Mouse (Mus musculus): ENCODE data around the gene Vps41. TPM values are rescaled to one million over a fixed set of nuclear protein-coding genes. Genes with fewer than 3 reads are reported as not detected.

The Vps41 gene
- polyA plus RNA-seq, 1 experiment from 2014 or later = 46.9 TPM

- no peak for ATAC-seq (replicated peaks; ENCODE audit: extremely low read depth, insufficient read depth, low FRiP score)
These were observed 93.0 kb downstream of the Vps41 start for GRCm38 (mm10) chr13:18809978-18810675.

GRCm38 (mm10) chr13:18824420-18825123, 107.5 kb downstream of the Vps41 start:
- H3K9ac ChIP-seq (ENCODE audit: low read length) = no peak overlapping the region
- no peaks in the 10 kb centered on the region for H3K27me3 ChIP-seq (ENCODE audit: control insufficient read depth, insufficient read depth, low read length)
- H3K4me3 ChIP-seq (ENCODE audit: low read length) = no peak overlapping the region
- no peaks in the 10 kb centered on the region for H3K9me3 ChIP-seq (replicated peaks; ENCODE audit: control insufficient read depth, low read length)
- no peak overlapping the region for H3K27ac ChIP-seq (ENCODE audit: low read length)
- H3K4me2 ChIP-seq (ENCODE audit: low read depth, low read length) = no peak overlapping the region
- H3K36me3 ChIP-seq (ENCODE audit: control insufficient read depth, insufficient read depth) = peaks cover 12% of the 10 kb centered on the region; the same call in 1 of the 2 replicates
- no peak for ATAC-seq (replicated peaks; ENCODE audit: extremely low read depth, insufficient read depth, low FRiP score)
- WGBS = 80% methylated on average over 10 of the region's 10 CpGs
- H3K4me1 ChIP-seq (ENCODE audit: control insufficient read depth, insufficient read depth, low read length) = no peaks in the 10 kb centered on the region

More at GRCm38 (mm10) chr13:18809978-18810675, 93.0 kb downstream of the Vps41 start:
- Histone ChIP-seq H3K27me3 (ENCODE audit: control insufficient read depth, insufficient read depth, low read length) (no peaks in the 10 kb centered on the region), H3K9me3 (replicated peaks; ENCODE audit: control insufficient read depth, low read length) (no peaks in the 10 kb centered on the region), H3K4me2 (ENCODE audit: low read depth, low read length) (no peak overlapping the region), H3K9ac (ENCODE audit: low read length) (no peak overlapping the region), H3K27ac (ENCODE audit: low read length) (no peak overlapping the region), H3K36me3 (ENCODE audit: control insufficient read depth, insufficient read depth) (peaks cover 6% of the 10 kb centered on the region; the same call in 1 of the 2 replicates), H3K4me1 (ENCODE audit: control insufficient read depth, insufficient read depth, low read length) (no peaks in the 10 kb centered on the region), H3K4me3 (ENCODE audit: low read length) (no peak overlapping the region)
- 18% methylated on average over 11 of the region's 11 CpGs for WGBS

- no peaks in the 10 kb centered on the region for H3K9me3 ChIP-seq (replicated peaks; ENCODE audit: control insufficient read depth, low read length)
- H3K27me3 ChIP-seq (ENCODE audit: control insufficient read depth, insufficient read depth, low read length) = no peaks in the 10 kb centered on the region
- WGBS = 69% methylated on average over 10 of the region's 10 CpGs
- H3K27ac ChIP-seq (ENCODE audit: low read length) = no peak overlapping the region
- H3K9ac ChIP-seq (ENCODE audit: low read length) = no peak overlapping the region
- H3K4me1 ChIP-seq (ENCODE audit: control insufficient read depth, insufficient read depth, low read length) = no peaks in the 10 kb centered on the region
- no peak overlapping the region for H3K4me2 ChIP-seq (ENCODE audit: low read depth, low read length)
- no peak for ATAC-seq (replicated peaks; ENCODE audit: extremely low read depth, insufficient read depth, low FRiP score)
- no peak overlapping the region for H3K4me3 ChIP-seq (ENCODE audit: low read length)
- peaks cover 12% of the 10 kb centered on the region; the same call in 1 of the 2 replicates for H3K36me3 ChIP-seq (ENCODE audit: control insufficient read depth, insufficient read depth)
These were observed 109.9 kb downstream of the Vps41 start for GRCm38 (mm10) chr13:18827029-18827428.

GRCm38 (mm10) chr13:18830486-18830885, 113.4 kb downstream of the Vps41 start:
- Histone ChIP-seq H3K27ac (ENCODE audit: low read length) (no peak overlapping the region), H3K9ac (ENCODE audit: low read length) (no peak overlapping the region), H3K4me2 (ENCODE audit: low read depth, low read length) (no peak overlapping the region), H3K36me3 (ENCODE audit: control insufficient read depth, insufficient read depth) (peaks cover 7% of the 10 kb centered on the region; the same call in 1 of the 2 replicates), H3K9me3 (replicated peaks; ENCODE audit: control insufficient read depth, low read length) (no peaks in the 10 kb centered on the region), H3K27me3 (ENCODE audit: control insufficient read depth, insufficient read depth, low read length) (no peaks in the 10 kb centered on the region), H3K4me3 (ENCODE audit: low read length) (no peak overlapping the region), H3K4me1 (ENCODE audit: control insufficient read depth, insufficient read depth, low read length) (no peaks in the 10 kb centered on the region)
- WGBS = 82% methylated on average over 3 of the region's 3 CpGs
- ATAC-seq (replicated peaks; ENCODE audit: extremely low read depth, insufficient read depth, low FRiP score) = no peak

- Histone ChIP-seq H3K9me3 (replicated peaks; ENCODE audit: control insufficient read depth, low read length) (no peaks in the 10 kb centered on the region), H3K36me3 (ENCODE audit: control insufficient read depth, insufficient read depth) (no peaks in the 10 kb centered on the region), H3K4me1 (ENCODE audit: control insufficient read depth, insufficient read depth, low read length) (no peaks in the 10 kb centered on the region), H3K27me3 (ENCODE audit: control insufficient read depth, insufficient read depth, low read length) (no peaks in the 10 kb centered on the region), H3K9ac (ENCODE audit: low read length) (no peak overlapping the region), H3K4me3 (ENCODE audit: low read length) (no peak overlapping the region), H3K27ac (ENCODE audit: low read length) (no peak overlapping the region), H3K4me2 (ENCODE audit: low read depth, low read length) (no peak overlapping the region)
- 89% methylated on average over 4 of the region's 4 CpGs for WGBS
- no peak for ATAC-seq (replicated peaks; ENCODE audit: extremely low read depth, insufficient read depth, low FRiP score)
These were observed 122.1 kb downstream of the Vps41 start for GRCm38 (mm10) chr13:18839231-18839630.

- ATAC-seq (replicated peaks; ENCODE audit: extremely low read depth, insufficient read depth, low FRiP score) = no peak
- H3K9ac ChIP-seq (ENCODE audit: low read length) = no peak overlapping the region
- no peaks in the 10 kb centered on the region for H3K4me1 ChIP-seq (ENCODE audit: control insufficient read depth, insufficient read depth, low read length)
- H3K4me3 ChIP-seq (ENCODE audit: low read length) = no peak overlapping the region
- H3K4me2 ChIP-seq (ENCODE audit: low read depth, low read length) = no peak overlapping the region
- H3K36me3 ChIP-seq (ENCODE audit: control insufficient read depth, insufficient read depth) = no peaks in the 10 kb centered on the region; the same call in 1 of the 2 replicates
- 61% methylated on average over 4 of the region's 4 CpGs for WGBS
- H3K9me3 ChIP-seq (replicated peaks; ENCODE audit: control insufficient read depth, low read length) = no peaks in the 10 kb centered on the region
- H3K27ac ChIP-seq (ENCODE audit: low read length) = no peak overlapping the region
- H3K27me3 ChIP-seq (ENCODE audit: control insufficient read depth, insufficient read depth, low read length) = no peaks in the 10 kb centered on the region
These were observed 123.3 kb downstream of the Vps41 start for GRCm38 (mm10) chr13:18840366-18840765.

GRCm38 (mm10) chr13:18841019-18841418, 123.9 kb downstream of the Vps41 start:
- Histone ChIP-seq H3K4me1 (ENCODE audit: control insufficient read depth, insufficient read depth, low read length) (no peaks in the 10 kb centered on the region), H3K4me3 (ENCODE audit: low read length) (no peak overlapping the region), H3K27ac (ENCODE audit: low read length) (no peak overlapping the region), H3K4me2 (ENCODE audit: low read depth, low read length) (no peak overlapping the region), H3K27me3 (ENCODE audit: control insufficient read depth, insufficient read depth, low read length) (no peaks in the 10 kb centered on the region), H3K9ac (ENCODE audit: low read length) (no peak overlapping the region), H3K9me3 (replicated peaks; ENCODE audit: control insufficient read depth, low read length) (no peaks in the 10 kb centered on the region), H3K36me3 (ENCODE audit: control insufficient read depth, insufficient read depth) (peaks cover 2% of the 10 kb centered on the region; the same call in 1 of the 2 replicates)
- 68% methylated on average over 2 of the region's 2 CpGs for WGBS
- no peak for ATAC-seq (replicated peaks; ENCODE audit: extremely low read depth, insufficient read depth, low FRiP score)

- WGBS = 82% methylated on average over 6 of the region's 6 CpGs
- peaks cover 6% of the 10 kb centered on the region for H3K36me3 ChIP-seq (ENCODE audit: control insufficient read depth, insufficient read depth)
- no peak overlapping the region for H3K27ac ChIP-seq (ENCODE audit: low read length)
- H3K9me3 ChIP-seq (replicated peaks; ENCODE audit: control insufficient read depth, low read length) = no peaks in the 10 kb centered on the region
- H3K4me2 ChIP-seq (ENCODE audit: low read depth, low read length) = no peak overlapping the region
- H3K4me3 ChIP-seq (ENCODE audit: low read length) = no peak overlapping the region
- no peaks in the 10 kb centered on the region for H3K27me3 ChIP-seq (ENCODE audit: control insufficient read depth, insufficient read depth, low read length)
- H3K9ac ChIP-seq (ENCODE audit: low read length) = no peak overlapping the region
- no peak for ATAC-seq (replicated peaks; ENCODE audit: extremely low read depth, insufficient read depth, low FRiP score)
- H3K4me1 ChIP-seq (ENCODE audit: control insufficient read depth, insufficient read depth, low read length) = no peaks in the 10 kb centered on the region
These were observed 124.7 kb downstream of the Vps41 start for GRCm38 (mm10) chr13:18841752-18842282.

GRCm38 (mm10) chr13:18842556-18842955, 125.5 kb downstream of the Vps41 start:
- Histone ChIP-seq H3K27me3 (ENCODE audit: control insufficient read depth, insufficient read depth, low read length) (no peaks in the 10 kb centered on the region), H3K27ac (ENCODE audit: low read length) (no peak overlapping the region), H3K9me3 (replicated peaks; ENCODE audit: control insufficient read depth, low read length) (no peaks in the 10 kb centered on the region), H3K4me1 (ENCODE audit: control insufficient read depth, insufficient read depth, low read length) (no peaks in the 10 kb centered on the region), H3K4me3 (ENCODE audit: low read length) (no peak overlapping the region), H3K4me2 (ENCODE audit: low read depth, low read length) (no peak overlapping the region), H3K9ac (ENCODE audit: low read length) (no peak overlapping the region), H3K36me3 (ENCODE audit: control insufficient read depth, insufficient read depth) (peaks cover 6% of the 10 kb centered on the region)
- no peak for ATAC-seq (replicated peaks; ENCODE audit: extremely low read depth, insufficient read depth, low FRiP score)
- WGBS = 85% methylated on average over 4 of the region's 4 CpGs

All from heart, embryonic 16.5 days (tissue).